Mouse (Mus musculus): Measurements from ENCODE around the gene Ret.

Gene Ret

DNA sequence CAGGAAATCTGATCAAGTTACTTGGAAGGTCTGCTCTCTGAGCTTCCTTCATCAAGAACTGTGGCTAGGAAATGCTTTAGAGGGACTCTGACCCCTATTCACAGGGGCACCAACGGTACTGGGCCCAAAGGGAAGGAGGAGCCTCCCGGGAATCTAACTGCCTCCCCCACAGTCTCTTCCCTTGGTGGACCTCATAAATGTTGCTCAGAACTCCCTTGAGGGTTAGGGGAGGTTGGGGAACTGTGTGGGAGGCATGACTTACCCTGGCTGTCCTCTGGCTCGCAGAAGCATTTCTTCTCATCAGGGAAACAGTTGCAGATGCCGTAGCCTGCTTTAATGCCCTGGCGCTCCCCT lies 23.6 kb downstream of the Ret start:
- no peak for DNase-seq (ENCODE audit: low read depth)

- no peak for DNase-seq (ENCODE audit: low read depth)
These were observed 24.1 kb downstream of the Ret start for GRCm38 (mm10) chr6:118173251-118173974.

GRCm38 (mm10) chr6:118171386-118171785 lies 26.1 kb downstream of the Ret start:
- DNase-seq (ENCODE audit: low read depth), result no peak

DNA sequence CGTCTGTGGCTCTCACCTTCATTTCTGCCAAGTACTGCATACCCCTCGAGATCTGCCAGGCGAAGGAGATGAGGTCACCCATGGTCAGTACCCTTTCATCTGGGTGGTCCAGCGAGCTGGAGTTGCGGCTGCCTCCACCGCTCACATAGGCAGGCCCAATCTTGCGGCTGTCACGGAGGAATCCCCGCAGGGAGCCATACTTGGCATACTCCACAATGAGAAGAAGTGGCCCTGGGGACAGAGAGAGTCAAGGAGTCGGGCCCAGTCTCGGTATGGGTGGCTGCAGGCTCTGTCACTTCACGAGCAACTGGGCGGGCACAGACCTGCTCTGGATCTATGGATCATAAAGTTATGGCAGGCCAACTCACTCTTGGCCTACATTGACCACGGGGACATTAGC lies 29.4 kb downstream of the Ret start:
- no peak for DNase-seq (ENCODE audit: low read depth)

GRCm38 (mm10) chr6:118167013-118167412 lies 30.5 kb downstream of the Ret start:
- no peak for DNase-seq (ENCODE audit: low read depth)

GRCm38 (mm10) chr6:118165516-118165915 lies 32.0 kb downstream of the Ret start:
- DNase-seq (ENCODE audit: low read depth), result no peak

DNA sequence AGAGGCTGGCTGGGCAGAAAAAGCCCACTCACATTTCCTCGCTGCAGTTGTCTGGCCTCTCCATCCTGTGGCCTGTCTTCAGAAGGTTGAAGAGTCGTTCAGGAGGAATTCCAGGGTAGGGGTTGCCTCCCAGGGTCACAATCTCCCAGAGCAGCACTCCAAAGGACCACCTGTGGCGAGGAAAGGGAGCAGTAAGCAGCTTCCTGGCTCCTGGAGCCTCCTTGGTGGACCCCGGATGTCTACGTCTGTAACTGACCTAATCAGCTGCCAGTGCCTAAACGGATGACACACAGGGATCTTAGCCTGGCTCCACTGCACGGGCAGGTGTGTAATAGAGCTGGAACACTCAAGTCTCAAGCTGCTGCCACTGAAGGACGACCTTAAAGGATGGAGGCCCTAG lies 32.8 kb downstream of the Ret start:
- no peak for DNase-seq (ENCODE audit: low read depth)

DNA sequence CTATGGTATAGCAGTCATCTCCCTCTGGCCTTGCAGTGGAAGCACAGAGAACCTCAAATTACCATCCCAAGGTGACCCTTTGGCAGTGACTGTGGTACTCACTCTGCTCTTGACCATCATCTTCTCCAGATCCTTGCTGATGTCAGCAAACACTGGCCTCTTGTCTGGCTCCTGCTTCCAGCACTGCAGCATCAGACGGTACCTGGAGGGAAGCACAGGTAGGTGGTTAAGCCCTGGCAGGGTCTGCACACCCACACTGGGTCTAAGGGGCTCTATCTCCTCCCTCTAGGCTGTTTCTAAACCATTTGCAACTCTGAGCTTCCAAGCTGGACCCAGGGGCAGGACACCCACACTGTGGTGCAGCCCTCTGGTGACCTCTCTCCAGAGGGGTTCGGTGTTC lies 34.4 kb downstream of the Ret start:
- DNase-seq (ENCODE audit: low read depth), result no peak

DNA sequence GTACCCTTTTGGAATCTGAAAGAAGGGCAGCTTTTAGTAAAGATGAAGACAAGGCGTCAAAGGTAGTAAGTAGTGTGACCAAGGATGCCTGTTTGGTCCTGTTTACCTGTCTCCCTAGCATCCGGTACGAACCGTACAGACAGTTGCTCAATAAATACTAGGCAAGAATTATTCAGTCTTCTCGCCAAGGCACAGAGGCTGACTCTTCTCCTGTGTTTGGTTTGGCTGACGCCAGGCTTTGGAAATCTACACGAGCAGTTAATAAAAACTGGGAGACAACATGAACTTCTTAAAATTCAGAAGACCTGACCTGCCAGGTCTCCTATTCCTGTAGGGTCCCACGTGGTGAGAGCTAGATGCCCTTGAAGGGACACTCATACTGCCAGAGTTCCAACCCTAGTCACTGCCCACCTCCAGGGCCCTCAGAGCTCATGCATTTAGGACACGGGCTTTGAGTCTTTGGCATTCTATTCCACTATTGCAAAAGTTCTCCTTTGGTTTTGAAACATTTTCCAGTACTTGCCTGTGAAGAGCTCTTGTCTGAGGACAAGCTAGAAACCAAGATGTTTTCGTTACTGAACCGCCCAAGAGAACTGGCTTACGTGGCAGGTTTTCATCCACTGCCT lies 34.9 kb downstream of the Ret start:
- DNase-seq (ENCODE audit: low read depth), result no peak

GRCm38 (mm10) chr6:118153091-118153490 lies 44.4 kb downstream of the Ret start:
- DNase-seq (ENCODE audit: low read depth), result no peak

DNA sequence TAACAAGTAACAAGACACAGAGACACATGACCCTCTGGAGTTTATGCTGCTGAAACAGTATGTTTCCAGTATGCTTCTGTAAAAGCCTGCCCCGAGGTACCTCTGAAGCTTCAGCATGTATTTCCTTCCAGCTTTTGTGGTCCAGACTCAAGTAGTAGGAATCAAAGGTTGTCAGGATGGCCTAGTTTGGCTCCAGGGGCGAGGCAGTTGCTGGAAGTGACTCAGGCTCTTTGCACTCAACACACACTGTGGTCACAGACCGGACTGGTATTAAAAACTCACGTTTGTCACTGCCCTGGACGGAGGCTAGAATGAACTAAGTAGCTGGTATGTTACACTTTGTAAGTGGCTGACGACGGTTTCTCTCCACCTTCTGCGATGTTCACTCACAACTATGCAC lies 46.5 kb downstream of the Ret start:
- no peak for DNase-seq (ENCODE audit: low read depth)

GRCm38 (mm10) chr6:118150538-118150937 lies 47.0 kb downstream of the Ret start:
- no peak for DNase-seq (ENCODE audit: low read depth)

- no peak for DNase-seq (ENCODE audit: low read depth)
These were observed 47.4 kb downstream of the Ret start for GRCm38 (mm10) chr6:118150128-118150527.

DNA sequence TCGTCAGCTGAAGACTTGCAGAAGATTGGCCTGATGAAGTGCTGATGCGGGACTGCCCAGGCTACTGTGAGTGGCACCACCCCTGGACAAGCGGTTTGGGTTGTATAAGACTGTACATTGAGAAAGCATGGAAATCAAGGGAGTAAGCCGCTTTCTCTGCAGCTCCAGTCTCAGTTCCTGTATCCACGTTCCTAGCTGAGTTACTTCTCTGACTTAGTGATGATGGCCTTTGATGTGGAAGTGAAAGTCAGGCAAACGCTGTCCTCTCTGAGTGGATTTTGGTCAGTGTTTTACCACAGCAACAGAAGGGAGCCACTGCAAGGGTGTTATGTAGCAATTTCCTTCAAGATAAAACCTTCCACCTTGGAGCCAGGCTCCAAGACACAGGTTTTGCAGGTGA lies 56.6 kb downstream of the Ret start:
- DNase-seq (ENCODE audit: low read depth), result no peak

GRCm38 (mm10) chr6:118138731-118139709 lies 58.5 kb downstream of the Ret start, which contains the start of gene Csgalnact2:
Csgalnact2 (minus strand) TSS chr6:118139140.
- DNase-seq (ENCODE audit: low read depth), result peak; percentile 82

DNA sequence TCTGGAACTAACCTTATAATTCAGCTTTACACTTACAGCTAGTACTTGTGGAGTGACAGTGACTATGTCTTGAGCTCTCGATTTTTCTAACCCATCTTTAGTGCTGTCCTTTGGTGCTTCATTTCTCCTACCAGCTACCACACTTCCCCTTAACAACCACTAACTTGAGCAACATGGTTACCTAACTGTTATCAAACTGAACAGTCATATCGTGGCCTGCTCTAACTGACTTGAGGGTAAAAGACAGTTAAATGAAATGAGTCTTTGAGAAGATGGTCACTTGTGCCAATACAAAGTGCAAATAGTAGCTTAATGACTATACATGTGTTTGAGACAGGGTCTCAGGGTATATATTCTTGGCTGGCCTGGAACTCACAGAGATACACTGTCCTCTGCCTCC lies 60.4 kb downstream of the Ret start:
- no peak for DNase-seq (ENCODE audit: low read depth)

- DNase-seq (ENCODE audit: low read depth), result no peak
These were observed 63.1 kb downstream of the Ret start for GRCm38 (mm10) chr6:118134461-118134860.

DNA sequence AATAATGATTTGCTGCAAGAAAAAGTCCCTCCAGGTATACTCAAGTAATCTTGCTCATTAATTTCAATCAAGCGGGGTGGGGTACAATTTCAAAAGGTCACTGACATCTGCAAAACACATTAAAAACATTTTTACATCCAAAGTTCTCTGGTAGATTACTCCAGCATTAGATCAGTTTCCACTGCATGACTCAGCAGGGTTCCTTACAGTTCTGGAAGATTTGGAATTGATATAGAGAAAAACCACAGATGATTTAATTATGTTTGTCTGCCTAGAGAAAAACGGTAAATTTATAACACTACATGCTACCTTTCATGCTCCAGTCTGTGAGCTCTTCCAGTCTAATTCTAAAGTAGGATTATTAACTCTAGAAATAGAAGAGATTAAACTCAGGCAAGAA lies 67.5 kb downstream of the Ret start:
- DNase-seq (ENCODE audit: low read depth), result no peak

GRCm38 (mm10) chr6:118127827-118128487 lies 69.6 kb downstream of the Ret start:
- no peak for DNase-seq (ENCODE audit: low read depth)

- DNase-seq (ENCODE audit: low read depth), result no peak
These were observed 70.3 kb downstream of the Ret start for GRCm38 (mm10) chr6:118127198-118127597.

GRCm38 (mm10) chr6:118126577-118126976 lies 70.9 kb downstream of the Ret start:
- no peak for DNase-seq (ENCODE audit: low read depth)

GRCm38 (mm10) chr6:118122767-118123166 lies 74.8 kb downstream of the Ret start:
- peak; percentile 21 for DNase-seq (ENCODE audit: low read depth)
